Mouse (Mus musculus) midbrain, embryonic 10.5 days (tissue): ENCODE measurements around the gene Ablim1. TPM values are rescaled to one million over a fixed set of nuclear protein-coding genes. Genes with fewer than 3 reads are reported as not detected.

ENCODE experiments used
- DNase-seq: peaks from one replicate; pipeline ENCODE4 v3.0.0-alpha.2; 2017; ENCODE audit warnings: low spot score
- H3K27ac ChIP-seq: fragments of 300-500 bp; sonication (generic); replicated peaks from 2 replicates; pipeline ENCODE4 v1.5.1; 2016; ENCODE audit warnings: mild to moderate bottlenecking
- H3K27me3 ChIP-seq: fragments of 300-500 bp; sonication (generic); 2 replicates; pipeline ENCODE4 v1.6.1; 2016; ENCODE audit warnings: low read depth, mild to moderate bottlenecking; ENCODE audit not compliant: poor library complexity, severe bottlenecking
- H3K36me3 ChIP-seq: fragments of 300-500 bp; sonication (generic); 2 replicates; pipeline ENCODE4 v1.6.1; 2016; ENCODE audit warnings: mild to moderate bottlenecking, moderate library complexity
- H3K4me1 ChIP-seq: fragments of 300-500 bp; sonication (generic); 2 replicates; pipeline ENCODE4 v1.6.1; 2016
- H3K4me3 ChIP-seq: fragments of 300-500 bp; sonication (generic); 2 replicates; pipeline ENCODE4 v1.5.1; 2016; ENCODE audit warnings: mild to moderate bottlenecking, moderate library complexity
- H3K9me3 ChIP-seq: fragments of 300-500 bp; sonication (generic); replicated peaks from 2 replicates; pipeline ENCODE4 v1.6.1; 2016; ENCODE audit warnings: mild to moderate bottlenecking
- WGBS: fragments of 180-500 bp; shearing (Covaris S2); methylation state at CpG from one replicate; pipeline ENCODE4 v1.1.7; 2016; 5-methylcytosine and 5-hydroxymethylcytosine counted together
- polyA plus RNA-seq: library from polyadenylated mRNA; unstranded; fragments of >200 nt; fragmentation: Nextera tagmentation; extraction: Ambion mirVana; gene quantifications from 2 replicates; pipeline ENCODE4 v1.2.1, GENCODE M21; 2016

Ablim1 gene
- polyA plus RNA-seq, 1 experiment from 2014 or later, result 17.8 TPM

DNA sequence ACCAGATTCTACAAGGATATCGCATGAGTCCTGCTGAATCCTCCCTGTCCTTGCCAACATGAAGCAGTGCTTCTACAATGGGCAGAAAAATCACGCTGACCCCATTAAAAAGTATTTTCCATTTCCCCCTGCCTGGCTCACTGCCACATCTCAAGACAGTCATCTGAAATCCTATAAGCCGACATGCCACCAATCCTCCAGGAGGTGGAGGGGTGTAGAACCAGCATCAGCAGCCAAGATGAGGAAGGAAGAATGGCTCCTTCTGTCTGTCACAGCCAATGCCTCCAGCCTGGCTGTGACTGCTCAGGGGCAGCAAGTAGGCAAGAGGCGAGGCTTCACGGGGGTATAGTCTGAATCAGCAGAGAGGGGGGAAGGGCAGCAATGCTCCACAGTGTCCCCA is 47.2 kb downstream of the Ablim1 start:
- peaks cover 39% of the 10 kb centered on the region for H3K27me3 ChIP-seq
- peaks cover 25% of the 10 kb centered on the region for H3K4me1 ChIP-seq
- no peaks in the 10 kb centered on the region for H3K36me3 ChIP-seq
- no peak overlapping the region for H3K4me3 ChIP-seq
- H3K9me3 ChIP-seq, result no peaks in the 10 kb centered on the region
- no peak for DNase-seq
- H3K27ac ChIP-seq, result no peak overlapping the region
- WGBS, result 78% methylated on average over 5 of the region's 5 CpGs

DNA sequence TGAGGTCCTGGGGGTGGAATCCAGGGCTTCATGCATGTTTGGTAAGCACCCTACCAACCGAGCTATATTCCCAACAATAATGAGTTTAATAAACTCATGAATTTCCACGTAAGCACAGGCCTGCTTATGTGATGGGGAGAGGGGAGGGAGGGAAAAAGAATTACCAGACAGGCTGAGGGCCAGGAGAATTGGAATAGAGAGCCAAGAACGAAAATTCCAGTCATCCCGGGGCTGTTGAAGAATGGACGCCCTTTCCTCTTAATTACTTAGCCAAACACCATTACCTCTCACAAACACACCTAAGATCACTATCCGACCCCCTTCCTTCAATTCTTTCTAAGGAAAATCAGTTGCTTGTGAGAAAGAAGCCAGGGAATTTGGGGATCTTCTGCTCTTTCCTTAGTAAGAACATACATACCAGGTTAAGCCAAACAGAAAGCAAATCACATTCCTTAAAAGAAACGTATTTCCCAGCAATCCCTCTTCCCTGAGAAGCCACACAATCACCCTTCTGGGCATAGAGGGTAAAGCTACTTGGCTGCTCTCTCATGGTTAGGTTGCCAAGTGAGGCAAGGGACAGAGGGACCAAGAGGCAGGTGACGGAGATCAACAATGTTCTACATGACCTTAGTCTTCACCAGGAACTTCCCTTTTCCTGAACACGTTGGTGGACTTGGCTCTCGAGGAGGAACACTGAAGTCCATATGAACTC is 48.2 kb downstream of the Ablim1 start:
- no peak for DNase-seq

DNA sequence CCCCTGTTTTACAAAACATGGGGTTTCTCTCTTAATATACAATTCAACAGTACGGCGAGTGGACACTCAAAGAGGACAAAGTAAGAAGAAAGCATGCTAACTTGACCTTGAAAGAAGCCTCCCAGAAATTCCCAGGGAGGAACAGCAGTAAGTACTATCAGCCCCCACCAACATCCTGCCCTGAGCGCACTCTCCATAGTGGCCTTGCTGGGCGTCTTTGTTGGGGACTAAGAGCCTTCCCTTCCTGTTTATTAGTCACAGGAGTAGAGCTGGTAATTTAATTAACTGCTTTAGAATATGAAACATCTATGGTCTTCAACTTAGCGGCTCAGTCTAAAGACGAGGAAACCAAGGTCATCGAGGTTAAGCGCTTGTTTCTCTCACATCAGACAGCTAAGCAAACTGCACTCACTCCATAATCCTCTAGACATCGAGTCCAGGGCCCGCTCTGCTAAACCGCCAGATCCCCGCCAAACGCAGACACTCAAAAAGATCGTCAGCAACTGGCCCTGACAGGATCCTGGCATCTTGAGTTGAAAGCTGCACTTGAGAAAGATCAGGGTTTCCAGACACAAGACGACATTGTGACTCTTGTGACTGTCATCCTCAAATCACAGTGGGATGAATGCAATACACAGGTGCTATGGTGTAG is 50.3 kb downstream of the Ablim1 start:
- DNase-seq, result no peak
- 50% methylated on average over 15 of the region's 15 CpGs for WGBS

More for the DNA sequence above, 48.2 kb downstream of the Ablim1 start:
- Histone ChIP-seq H3K27me3 (peaks cover 39% of the 10 kb centered on the region), H3K4me3 (no peak overlapping the region), H3K36me3 (no peaks in the 10 kb centered on the region), H3K27ac (no peak overlapping the region), H3K4me1 (peaks cover 25% of the 10 kb centered on the region), H3K9me3 (no peaks in the 10 kb centered on the region)
- WGBS, result 89% methylated on average over 10 of the region's 10 CpGs

DNA sequence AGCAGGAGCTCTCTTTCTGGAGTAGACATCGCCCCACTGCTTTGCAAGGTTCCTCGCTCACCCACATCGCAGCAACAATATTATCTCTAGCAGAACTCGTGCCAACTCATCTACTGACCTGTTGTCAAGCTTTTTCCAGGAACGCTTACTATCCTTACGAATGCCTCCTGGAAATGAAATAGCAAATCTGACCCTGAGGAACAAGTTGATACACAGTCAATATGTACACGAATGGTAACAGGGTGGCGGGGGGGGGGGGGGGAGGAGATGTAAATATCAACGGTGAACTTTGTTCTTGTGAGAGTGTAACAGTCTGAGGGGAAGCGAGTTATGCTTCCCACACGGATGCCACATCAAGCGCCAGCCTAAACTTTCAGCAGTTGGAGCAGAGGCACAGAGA is 56.9 kb downstream of the Ablim1 start:
- DNase-seq, result no peak
- H3K27ac ChIP-seq, result no peak overlapping the region
- 86% methylated on average over 12 of the region's 12 CpGs for WGBS

More for the DNA sequence above, 50.3 kb downstream of the Ablim1 start:
- no peak overlapping the region for H3K4me3 ChIP-seq
- no peaks in the 10 kb centered on the region for H3K9me3 ChIP-seq
- H3K27ac ChIP-seq, result no peak overlapping the region
- peaks cover 49% of the 10 kb centered on the region for H3K27me3 ChIP-seq
- H3K4me1 ChIP-seq, result peaks cover 19% of the 10 kb centered on the region
- H3K36me3 ChIP-seq, result no peaks in the 10 kb centered on the region

DNA sequence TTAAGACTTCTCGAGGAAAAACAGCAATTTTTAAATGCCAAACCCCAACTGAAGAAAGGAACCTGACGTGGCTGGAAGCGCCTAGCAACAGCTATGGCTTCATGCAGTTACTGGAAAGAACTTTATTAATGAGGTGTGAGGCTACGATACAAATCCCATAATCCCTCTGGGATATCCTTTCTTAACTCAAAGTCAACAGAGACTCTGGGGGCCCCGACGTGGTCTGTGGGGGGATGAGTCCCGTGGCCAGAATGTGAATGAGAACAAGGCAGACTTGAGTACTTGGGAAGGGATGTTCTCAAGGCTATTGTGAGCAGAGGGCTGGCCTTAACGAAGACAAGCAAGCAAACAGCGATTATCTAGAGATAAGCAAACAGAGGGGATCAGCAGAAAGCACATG is 58.1 kb downstream of the Ablim1 start:
- Histone ChIP-seq H3K4me3 (no peak overlapping the region), H3K27me3 (peaks cover 24% of the 10 kb centered on the region), H3K4me1 (peaks cover 10% of the 10 kb centered on the region), H3K36me3 (no peaks in the 10 kb centered on the region), H3K27ac (no peak overlapping the region), H3K9me3 (no peaks in the 10 kb centered on the region)
- 53% methylated on average over 9 of the region's 9 CpGs for WGBS
- DNase-seq, result peak; percentile 24

More for the DNA sequence above, 56.9 kb downstream of the Ablim1 start:
- H3K9me3 ChIP-seq, result no peaks in the 10 kb centered on the region
- H3K4me3 ChIP-seq, result no peak overlapping the region
- no peaks in the 10 kb centered on the region for H3K36me3 ChIP-seq
- peaks cover 31% of the 10 kb centered on the region for H3K27me3 ChIP-seq
- H3K4me1 ChIP-seq, result peaks cover 10% of the 10 kb centered on the region

DNA sequence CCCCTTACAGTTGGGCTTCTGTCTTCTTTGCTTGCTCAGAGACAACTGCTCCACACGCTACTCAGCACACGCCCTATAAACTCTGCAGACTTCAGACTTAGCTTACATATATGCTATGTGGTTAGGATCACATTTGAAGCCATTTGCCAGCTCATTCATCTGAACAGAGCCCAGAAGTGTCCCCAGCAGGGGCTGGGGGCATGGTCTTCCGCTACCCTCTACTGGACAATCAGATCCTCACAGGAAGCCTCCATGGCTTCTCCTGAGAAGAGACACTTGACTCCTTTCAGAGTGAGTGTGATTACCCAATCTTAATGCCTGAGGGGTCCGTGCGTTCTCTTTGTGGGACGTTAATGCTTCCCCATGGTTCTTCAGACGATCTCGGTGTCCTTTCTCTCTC is 59.6 kb downstream of the Ablim1 start:
- WGBS, result 82% methylated on average over 8 of the region's 8 CpGs

DNA sequence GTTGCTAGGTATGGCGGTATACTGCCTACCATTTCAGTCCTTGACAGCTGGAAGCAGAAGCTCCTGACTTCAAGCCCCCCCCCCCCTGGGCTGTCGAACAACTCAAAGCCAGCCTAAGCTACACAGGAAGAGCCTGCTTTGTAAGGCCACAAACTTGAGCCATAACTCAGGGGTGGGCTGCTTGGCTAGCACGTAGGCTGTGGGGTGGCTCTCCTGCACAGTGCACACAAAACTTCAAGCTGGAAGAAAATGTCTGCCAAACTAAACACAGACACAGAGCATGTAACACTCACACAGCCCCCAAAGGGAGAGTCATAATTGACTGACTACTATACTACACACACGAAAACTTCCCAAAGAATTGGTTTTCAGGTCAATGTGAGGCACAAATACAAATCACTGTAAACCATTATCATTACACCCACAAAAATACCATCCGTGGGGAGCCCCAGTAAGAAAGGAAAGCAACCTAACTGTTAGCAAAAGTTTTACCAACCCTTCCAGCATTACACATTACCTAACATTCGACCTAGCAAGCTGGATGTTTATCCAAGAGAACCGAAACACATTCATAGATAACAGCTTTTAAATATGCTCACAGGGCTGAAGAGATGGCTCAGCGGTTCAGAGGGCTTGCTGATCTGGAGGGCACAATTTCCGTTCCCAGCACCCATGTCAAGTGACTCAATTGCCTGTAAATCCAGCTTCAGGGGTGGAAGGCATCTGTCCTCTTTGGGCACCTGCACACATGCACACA is 61.8 kb downstream of the Ablim1 start:
- Histone ChIP-seq H3K27ac (no peak overlapping the region), H3K4me1 (peaks cover 10% of the 10 kb centered on the region), H3K9me3 (no peaks in the 10 kb centered on the region), H3K27me3 (peaks cover 5% of the 10 kb centered on the region), H3K4me3 (no peak overlapping the region), H3K36me3 (no peaks in the 10 kb centered on the region)
- WGBS, result 84% methylated on average over 9 of the region's 9 CpGs
- no peak for DNase-seq

More for the DNA sequence above, 59.6 kb downstream of the Ablim1 start:
- H3K9me3 ChIP-seq, result no peaks in the 10 kb centered on the region
- H3K4me1 ChIP-seq, result peaks cover 10% of the 10 kb centered on the region
- no peak overlapping the region for H3K27ac ChIP-seq
- H3K27me3 ChIP-seq, result peaks cover 13% of the 10 kb centered on the region
- H3K4me3 ChIP-seq, result no peak overlapping the region
- H3K36me3 ChIP-seq, result no peaks in the 10 kb centered on the region
- DNase-seq, result no peak

DNA sequence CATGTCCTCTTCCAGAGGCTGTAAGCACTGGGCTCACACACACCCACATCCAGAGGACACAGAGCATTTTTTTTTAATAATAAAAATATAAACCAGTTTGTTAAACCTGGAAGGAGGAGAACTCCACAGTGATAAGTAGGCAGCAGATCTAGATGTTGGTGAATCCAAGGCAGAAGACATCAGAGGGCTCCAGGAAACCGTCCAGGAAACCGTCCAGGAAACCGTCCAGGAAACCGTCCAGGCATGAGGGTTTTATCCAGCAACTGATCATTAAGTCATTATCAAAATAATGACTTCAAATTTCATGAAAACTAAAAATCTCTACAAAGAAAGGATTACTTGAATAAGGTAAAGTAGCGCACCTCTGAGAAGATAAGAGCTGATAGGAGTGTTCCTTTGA is 65.9 kb downstream of the Ablim1 start:
- H3K4me3 ChIP-seq, result no peak overlapping the region
- no peaks in the 10 kb centered on the region for H3K9me3 ChIP-seq
- no peak overlapping the region for H3K27ac ChIP-seq
- 94% methylated on average over 5 of the region's 5 CpGs for WGBS
- no peaks in the 10 kb centered on the region for H3K36me3 ChIP-seq
- H3K4me1 ChIP-seq, result no peaks in the 10 kb centered on the region
- no peak for DNase-seq
- no peaks in the 10 kb centered on the region for H3K27me3 ChIP-seq

DNA sequence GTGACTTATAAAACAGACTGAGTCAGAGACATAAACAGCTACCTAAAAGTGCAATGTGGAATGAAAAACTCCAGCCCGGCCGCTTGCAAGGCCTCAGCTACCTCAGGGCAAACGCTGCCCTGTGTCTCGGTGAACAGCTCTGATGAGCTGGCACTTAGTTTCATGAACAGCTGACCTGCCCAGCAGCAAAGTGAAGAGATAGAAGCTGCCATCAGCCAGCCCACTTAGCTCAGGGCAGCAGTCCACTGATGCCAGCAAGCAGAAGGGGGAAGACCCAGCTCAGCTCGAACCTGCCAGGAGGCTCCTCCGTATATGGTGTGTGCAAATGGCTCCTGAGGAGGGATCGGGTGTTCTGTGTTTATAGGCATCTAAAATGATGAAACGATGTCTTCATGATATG is 67.5 kb downstream of the Ablim1 start:
- no peak overlapping the region for H3K27ac ChIP-seq
- no peaks in the 10 kb centered on the region for H3K36me3 ChIP-seq
- no peaks in the 10 kb centered on the region for H3K9me3 ChIP-seq
- 87% methylated on average over 8 of the region's 8 CpGs for WGBS
- DNase-seq, result no peak
- no peaks in the 10 kb centered on the region for H3K27me3 ChIP-seq
- no peak overlapping the region for H3K4me3 ChIP-seq
- H3K4me1 ChIP-seq, result no peaks in the 10 kb centered on the region

DNA sequence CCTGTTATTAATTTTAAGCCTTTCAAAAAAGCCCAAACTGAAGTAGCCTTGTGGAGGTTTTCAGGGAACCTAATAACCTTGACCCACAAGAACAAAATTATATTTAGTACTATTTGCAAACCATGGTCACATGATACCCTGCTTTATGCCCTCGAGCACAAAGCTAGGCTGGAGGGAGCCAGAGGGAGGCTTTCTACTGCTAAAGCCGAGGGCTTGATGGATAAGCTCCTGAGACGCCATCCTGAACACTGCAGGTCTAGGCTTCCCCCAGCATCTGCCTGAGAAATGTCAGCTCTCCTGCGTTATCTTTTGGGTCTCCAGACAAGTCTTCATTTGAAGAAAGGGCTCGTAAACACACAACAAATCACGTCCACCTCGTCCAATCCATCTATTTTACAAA is 70.4 kb downstream of the Ablim1 start:
- Histone ChIP-seq H3K27me3 (no peaks in the 10 kb centered on the region), H3K4me1 (no peaks in the 10 kb centered on the region), H3K27ac (no peak overlapping the region), H3K4me3 (no peak overlapping the region), H3K9me3 (no peaks in the 10 kb centered on the region), H3K36me3 (no peaks in the 10 kb centered on the region)
- 83% methylated on average over 7 of the region's 7 CpGs for WGBS
- DNase-seq, result no peak

DNA sequence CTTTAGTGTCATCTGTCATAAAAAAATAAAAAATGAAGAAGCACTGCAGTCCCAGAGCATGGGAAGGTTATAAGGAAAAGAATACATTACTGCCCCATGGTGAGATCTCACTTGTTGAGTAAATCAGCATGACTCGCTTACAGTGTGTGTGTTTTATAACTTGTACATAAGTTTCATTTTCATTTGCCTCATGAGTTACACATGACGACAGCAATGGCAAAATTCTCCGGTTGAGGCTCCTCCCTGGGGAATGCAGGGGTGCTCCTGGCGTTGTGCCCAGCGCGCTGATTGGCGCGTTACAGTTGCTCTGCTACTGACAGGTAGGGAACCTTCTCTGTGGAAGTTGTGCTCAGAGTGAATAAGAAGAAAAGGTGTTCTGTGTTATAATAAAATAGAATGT is 71.1 kb downstream of the Ablim1 start:
- no peak overlapping the region for H3K4me3 ChIP-seq
- no peaks in the 10 kb centered on the region for H3K9me3 ChIP-seq
- no peaks in the 10 kb centered on the region for H3K27me3 ChIP-seq
- no peak for DNase-seq
- no peak overlapping the region for H3K27ac ChIP-seq
- WGBS, result 94% methylated on average over 8 of the region's 8 CpGs
- no peaks in the 10 kb centered on the region for H3K4me1 ChIP-seq
- H3K36me3 ChIP-seq, result no peaks in the 10 kb centered on the region

DNA sequence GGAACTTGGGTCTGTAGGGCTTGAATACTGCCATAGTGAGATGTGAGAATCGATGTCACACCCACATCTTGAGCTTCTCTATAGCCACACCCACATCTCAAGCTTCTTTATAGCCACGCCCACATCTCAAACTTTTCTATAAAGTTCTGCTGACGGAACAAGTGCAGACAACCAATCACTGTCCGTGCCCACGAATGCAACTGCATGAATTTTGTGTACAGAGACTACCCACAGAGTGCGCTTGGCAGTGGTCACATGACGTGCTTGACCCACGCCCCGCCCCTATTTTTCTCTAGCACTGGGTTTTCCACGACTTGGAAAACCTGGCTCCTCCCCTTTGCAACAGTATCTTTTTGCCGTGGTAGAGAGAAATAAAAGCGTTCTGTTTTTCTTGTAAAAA is 71.5 kb downstream of the Ablim1 start:
- no peak overlapping the region for H3K4me3 ChIP-seq
- no peaks in the 10 kb centered on the region for H3K36me3 ChIP-seq
- DNase-seq, result no peak
- H3K4me1 ChIP-seq, result no peaks in the 10 kb centered on the region
- H3K27ac ChIP-seq, result no peak overlapping the region
- H3K27me3 ChIP-seq, result no peaks in the 10 kb centered on the region
- 83% methylated on average over 12 of the region's 12 CpGs for WGBS
- no peaks in the 10 kb centered on the region for H3K9me3 ChIP-seq
